Mouse (Mus musculus) liver, adult (tissue): ENCODE results near the gene Ikzf3.

Source experiments
- GATA4 ChIP-seq: IDR thresholded peaks from 2 replicates; pipeline ENCODE4 v1.6.1; 2014; ENCODE audit warnings: mild to moderate bottlenecking, low read length; ENCODE audit not compliant: insufficient replicate concordance

Ikzf3 gene

DNA sequence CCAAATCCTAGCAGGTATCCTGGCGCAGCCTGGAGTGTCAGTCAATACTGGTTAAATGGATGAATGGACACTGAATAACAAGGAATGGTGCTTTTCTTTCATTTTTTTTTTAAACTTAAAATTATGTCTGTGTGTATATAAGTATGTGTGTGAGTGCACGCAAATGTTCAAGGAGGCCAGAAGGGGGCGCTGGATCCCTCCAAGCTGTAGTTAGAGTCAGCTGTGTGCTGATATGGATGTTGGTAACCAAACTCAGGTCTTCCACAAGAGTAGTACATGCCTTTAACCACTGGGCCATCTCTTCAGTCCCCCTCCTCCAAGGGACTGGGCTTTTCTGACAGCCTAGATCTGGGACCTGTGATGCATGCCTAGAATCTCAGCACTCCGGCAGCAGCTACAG lies 90.3 kb downstream of the Ikzf3 start:
- no peak for TF ChIP-seq GATA4

GRCm38 (mm10) chr11:98449921-98450771 lies 95.7 kb downstream of the Ikzf3 start:
- TF ChIP-seq GATA4: no peak

DNA sequence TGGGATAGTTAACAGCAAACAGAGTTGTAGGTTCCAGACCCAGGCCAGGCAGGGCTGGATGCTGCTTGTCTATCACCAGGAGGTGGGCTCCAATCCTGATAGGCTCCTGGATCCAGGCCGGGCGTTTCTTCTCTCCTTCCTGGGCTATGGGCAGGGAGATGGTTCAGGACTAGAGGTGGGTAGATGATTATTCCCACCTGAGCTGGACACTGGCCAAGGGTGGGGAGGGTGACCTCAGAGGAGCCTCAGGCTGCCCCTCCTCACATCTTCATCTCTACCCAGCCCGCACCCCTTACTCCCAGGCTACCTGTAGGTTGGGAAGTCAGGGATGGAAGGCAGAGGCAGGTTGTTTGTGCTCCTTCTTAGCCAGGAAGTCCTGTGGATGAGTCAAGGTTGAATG lies 96.4 kb downstream of the Ikzf3 start:
- TF ChIP-seq GATA4: no peak

GRCm38 (mm10) chr11:98448191-98448790 lies 97.5 kb downstream of the Ikzf3 start:
- TF ChIP-seq GATA4: no peak

DNA sequence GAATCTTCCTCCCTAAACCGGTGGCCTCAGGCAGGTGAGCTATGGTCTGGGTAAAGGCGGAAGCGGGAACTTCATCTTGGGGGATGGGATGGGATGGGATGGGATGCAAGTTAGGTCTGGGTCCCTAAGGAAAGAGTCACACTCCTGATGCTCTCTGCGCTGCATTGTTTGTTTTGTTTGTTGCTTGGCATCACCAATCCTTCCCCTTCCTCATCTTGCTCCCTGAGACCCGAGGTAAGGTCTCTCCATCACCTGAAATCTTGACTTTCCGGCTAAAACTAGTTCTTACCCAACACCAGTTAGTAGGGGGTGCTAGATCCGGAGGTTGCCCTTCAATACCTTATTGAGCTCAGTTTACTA lies 98.4 kb downstream of the Ikzf3 start:
- no peak for TF ChIP-seq GATA4

DNA sequence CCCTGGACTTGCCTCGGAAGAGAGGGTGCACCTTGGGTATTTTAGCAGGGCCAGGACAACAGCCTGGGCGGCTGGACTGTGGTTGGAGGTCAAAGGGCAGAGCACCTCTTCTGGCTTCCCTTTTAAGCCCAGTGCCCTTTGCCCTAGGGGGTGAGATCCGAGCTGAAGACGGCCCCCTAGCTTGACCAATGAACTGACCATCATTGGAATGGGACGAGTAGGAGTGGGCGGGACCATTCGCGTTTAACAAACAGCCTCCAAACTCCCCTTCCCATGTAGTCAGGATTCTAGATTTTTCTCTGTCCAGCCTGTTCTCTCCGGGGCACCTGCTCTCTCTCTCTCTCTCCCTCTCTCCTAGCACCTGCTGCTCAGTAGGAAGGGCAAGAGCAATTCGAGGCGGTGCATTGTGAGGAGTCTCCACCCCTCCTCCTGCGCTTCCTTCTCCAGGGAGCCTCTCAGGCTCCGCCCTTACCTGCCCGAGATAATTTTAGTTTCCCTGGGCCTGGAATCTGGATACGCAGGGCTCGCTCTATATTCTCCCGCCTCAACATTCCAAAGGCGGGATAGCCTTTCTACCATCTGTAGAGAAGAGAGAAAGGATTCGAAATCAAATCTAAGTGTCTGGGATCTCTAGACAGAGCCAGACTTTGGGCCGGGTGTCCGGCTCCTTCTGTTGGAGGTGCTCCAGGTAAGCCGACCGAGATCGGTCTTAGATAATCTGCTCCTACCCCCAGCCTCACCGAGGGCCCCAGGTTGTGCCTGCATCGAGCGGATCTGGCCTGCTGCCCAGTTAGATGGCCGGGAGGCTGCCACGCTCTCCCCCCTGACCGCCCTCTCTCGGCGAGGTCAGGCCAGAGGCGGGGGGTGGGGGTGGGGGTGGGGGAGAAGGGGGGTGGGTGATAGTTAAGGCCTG lies 99.0 kb downstream of the Ikzf3 start:
- no peak for TF ChIP-seq GATA4

DNA sequence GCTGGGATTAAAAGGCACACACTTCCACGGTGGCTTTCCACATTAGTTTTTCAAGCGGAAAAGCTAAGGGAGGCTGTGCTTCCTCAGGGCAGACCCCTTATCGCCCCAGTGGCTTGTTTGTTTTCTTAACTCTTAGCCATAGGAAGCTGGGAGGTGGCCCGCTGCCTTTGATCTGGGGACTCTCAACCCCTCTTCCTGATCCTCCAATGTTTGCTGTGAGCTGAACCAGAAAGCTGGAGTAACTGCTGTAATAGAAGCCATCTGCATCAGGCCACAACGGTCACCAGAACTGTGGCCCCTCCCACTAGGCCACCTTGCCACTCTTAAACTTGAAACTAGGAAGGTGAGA lies 99.6 kb downstream of the Ikzf3 start, which contains the start of gene Grb7:
Gene Grb7, plus strand, starts transcription at position 182 of the 349 bp plus-strand sequence.
- TF ChIP-seq GATA4: no peak

- no peak for TF ChIP-seq GATA4
These were observed 100.2 kb downstream of the Ikzf3 start for GRCm38 (mm10) chr11:98445679-98446078.

DNA sequence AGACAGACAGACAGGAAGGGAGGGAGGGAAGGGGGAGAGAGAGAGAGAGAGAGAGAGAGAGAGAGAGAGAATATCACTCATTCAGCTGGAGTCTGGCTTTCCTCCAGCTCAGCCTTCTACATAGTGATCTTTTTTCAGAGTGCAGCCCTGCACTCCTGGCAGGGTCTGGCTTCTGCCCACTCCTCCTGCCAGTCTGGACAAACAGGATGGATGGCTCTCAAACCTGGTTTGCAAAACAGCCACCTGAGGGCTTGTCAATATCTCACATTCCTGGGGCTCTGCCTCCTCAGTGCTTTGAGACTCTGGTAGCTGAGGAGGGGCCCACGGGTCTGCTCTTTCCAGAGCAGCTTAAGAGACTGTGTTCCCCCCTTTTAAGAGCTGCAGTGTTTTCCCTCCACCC lies 100.6 kb downstream of the Ikzf3 start:
- no peak for TF ChIP-seq GATA4

GRCm38 (mm10) chr11:98443688-98444087 lies 102.1 kb downstream of the Ikzf3 start:
- TF ChIP-seq GATA4: no peak

GRCm38 (mm10) chr11:98438331-98439158 lies 107.3 kb downstream of the Ikzf3 start, which contains the start of gene Mien1:
Gene Mien1 (minus strand): TSS chr11:98438991.
- TF ChIP-seq GATA4: no peak

DNA sequence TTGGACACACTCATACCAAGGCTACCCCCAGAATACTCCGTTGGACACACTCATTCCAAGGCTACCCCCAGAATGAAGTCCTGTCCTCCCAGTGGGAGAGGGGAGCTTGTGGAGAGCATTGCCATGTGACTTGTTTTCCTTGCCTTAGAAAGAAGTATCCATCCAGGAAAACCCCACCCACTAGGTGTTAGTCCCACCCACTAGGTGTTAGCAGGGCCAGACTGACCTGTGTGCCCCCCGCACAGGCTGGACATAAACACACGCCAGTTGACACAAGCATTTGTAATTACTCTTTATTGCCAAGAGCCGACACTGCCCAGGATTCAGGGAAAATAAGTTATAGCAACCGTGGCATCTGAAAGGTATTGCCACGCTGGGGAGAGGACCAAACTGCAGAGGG lies 108.4 kb downstream of the Ikzf3 start:
- TF ChIP-seq GATA4: no peak

DNA sequence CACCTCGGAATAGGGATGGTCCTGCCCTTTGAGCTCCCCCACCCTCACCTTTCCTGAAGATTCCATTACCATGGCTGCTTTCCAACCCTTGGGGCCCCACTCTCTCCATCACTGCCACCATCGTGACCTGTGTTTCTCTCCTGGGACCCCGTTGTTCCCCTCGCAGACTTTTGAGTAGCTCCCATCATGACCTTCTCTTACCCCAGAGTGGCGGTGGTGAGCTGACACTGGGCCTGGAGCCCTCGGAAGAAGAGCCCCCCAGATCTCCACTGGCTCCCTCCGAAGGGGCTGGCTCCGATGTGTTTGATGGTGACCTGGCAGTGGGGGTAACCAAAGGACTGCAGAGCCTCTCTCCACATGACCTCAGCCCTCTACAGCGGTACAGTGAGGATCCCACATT lies 110.1 kb downstream of the Ikzf3 start:
- TF ChIP-seq GATA4: no peak

DNA sequence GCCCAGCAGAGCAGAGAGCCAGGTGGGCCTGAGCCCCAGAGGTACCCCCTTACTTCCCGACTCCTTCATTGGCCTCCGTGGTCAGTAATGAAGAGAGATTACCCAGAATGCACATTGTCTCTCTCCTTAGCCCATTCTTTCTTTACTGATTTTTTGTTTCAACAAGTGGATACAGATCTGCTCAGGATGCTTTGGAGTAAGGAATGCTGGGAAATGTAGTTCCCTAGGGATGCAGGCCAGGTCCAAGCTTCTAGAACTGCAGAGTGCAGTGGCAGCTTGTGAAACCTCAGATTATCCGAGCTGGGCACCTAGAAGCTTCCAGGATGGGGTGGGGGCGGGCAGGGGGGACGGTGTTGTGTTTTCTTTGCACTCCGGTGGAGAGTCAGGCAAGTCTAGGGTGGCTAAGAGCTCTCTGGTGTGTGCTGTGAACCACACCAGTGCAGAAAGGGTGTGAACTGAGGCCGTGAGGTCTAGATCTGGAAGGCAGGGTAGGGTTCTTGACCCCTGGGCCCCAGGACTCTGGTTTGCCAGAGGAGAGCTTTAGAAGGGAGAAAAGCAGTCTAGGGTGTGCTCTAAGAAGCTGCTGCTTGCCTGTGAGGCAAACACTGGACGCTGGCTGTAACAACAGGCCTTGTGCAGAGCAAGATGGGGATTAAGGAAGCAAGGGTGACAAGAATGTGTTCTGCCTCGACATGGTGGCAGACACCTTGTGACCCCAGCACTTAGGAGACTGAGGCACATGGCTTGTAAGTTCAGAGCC lies 113.9 kb downstream of the Ikzf3 start:
- TF ChIP-seq GATA4: no peak

DNA sequence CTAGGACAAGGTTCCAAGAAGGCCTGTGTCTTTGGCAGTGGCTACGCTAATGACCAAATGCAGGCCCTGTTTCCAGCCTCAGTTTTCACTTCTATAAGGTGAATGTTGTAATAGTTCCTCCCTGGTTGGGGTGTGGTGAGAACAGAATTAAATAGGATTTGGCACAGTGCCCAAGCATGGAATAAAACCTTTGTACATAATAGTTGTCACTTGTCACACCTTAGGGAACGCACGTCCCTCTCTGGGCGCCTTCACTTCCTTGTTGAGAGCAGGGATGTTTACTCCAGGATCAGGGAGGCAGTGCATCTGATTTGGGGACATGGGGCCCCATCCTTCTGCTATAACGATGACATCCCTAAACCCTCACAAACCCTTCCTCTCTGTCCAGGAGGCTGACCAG lies 117.4 kb downstream of the Ikzf3 start:
- TF ChIP-seq GATA4: no peak

GRCm38 (mm10) chr11:98426592-98426991 lies 119.2 kb downstream of the Ikzf3 start:
- TF ChIP-seq GATA4: no peak
